In genomic region chr14:103033271-103033823, GRCm38 (mm10) we compare ENCODE assay signal across 8 mouse cellular contexts. TPM values are rescaled to one million over a fixed set of nuclear protein-coding genes. Genes with fewer than 3 reads are reported as not detected.
DNase-seq lines count a peak whose midpoint lies in the region; ATAC-seq lines count a peak whose summit lies in the region.

No protein-coding gene starts in this region.

- ATAC-seq in heart, embryonic 15.5 days (replicated peaks; ENCODE audit: insufficient number of reproducible peaks, insufficient read depth, low FRiP score, low read depth): peak; percentile 60
- ATAC-seq in liver, embryonic 15.5 days (ENCODE audit: insufficient read depth): peak; percentile 22; the same call in 1 of the 2 replicates

- DNase-seq in urinary bladder, postnatal 25 days (ENCODE audit: low spot score): peak; percentile 3
- no peak for DNase-seq in urinary bladder, postnatal 4 days (ENCODE audit: low spot score in 2 of 2)
- DNase-seq in spleen, postnatal 4 days (ENCODE audit: low spot score in 2 of 2): peak; percentile 21 to 66
- no peak for DNase-seq in cerebellum, adult 8-10 months
- no peak for DNase-seq in layer of hippocampus, postnatal 10 days (ENCODE audit: low spot score in 2 of 2)
- no peak for DNase-seq in ovary, adult 18-20 months (ENCODE audit: low spot score)

- no peaks in the 10 kb centered on the region for H3K36me3 ChIP-seq in heart, embryonic 15.5 days
- no peaks in the 10 kb centered on the region for H3K36me3 ChIP-seq in liver, embryonic 15.5 days (replicated peaks)

- H3K27me3 ChIP-seq in heart, embryonic 15.5 days: no peaks in the 10 kb centered on the region
- no peaks in the 10 kb centered on the region for H3K27me3 ChIP-seq in liver, embryonic 15.5 days

- WGBS in heart, embryonic 15.5 days: 48% methylated on average over 10 of the region's 10 CpGs
- 34% methylated on average over 10 of the region's 10 CpGs for WGBS in liver, embryonic 15.5 days (ENCODE audit: insufficient replicate concordance)

- no peaks in the 10 kb centered on the region for H3K9me3 ChIP-seq in heart, embryonic 15.5 days (replicated peaks)
- no peaks in the 10 kb centered on the region for H3K9me3 ChIP-seq in liver, embryonic 15.5 days (replicated peaks)

- no peak overlapping the region for H3K4me3 ChIP-seq in heart, embryonic 15.5 days
- no peak overlapping the region for H3K4me3 ChIP-seq in liver, embryonic 15.5 days (replicated peaks)

- H3K27ac ChIP-seq in heart, embryonic 15.5 days: peak overlapping the region; percentile 56
- H3K27ac ChIP-seq in liver, embryonic 15.5 days (replicated peaks): no peak overlapping the region

- H3K4me1 ChIP-seq in heart, embryonic 15.5 days (replicated peaks): no peaks in the 10 kb centered on the region
- H3K4me1 ChIP-seq in liver, embryonic 15.5 days (replicated peaks): no peaks in the 10 kb centered on the region

- H3K9ac ChIP-seq in heart, embryonic 15.5 days: no peak overlapping the region
- no peak overlapping the region for H3K9ac ChIP-seq in liver, embryonic 15.5 days

- H3K4me2 ChIP-seq in heart, embryonic 15.5 days: no peak overlapping the region
- peak overlapping the region; percentile 29; the same call in 1 of the 2 replicates for H3K4me2 ChIP-seq in liver, embryonic 15.5 days

RNA-seq across cellular contexts. Expression of gene Acod1, which starts 13.4 kb away (rescaled TPM):
- 0.06 TPM in 1 of 2 replicates, not detected in the other for polyA plus RNA-seq in heart, embryonic 15.5 days (2015; fragmentation: Nextera tagmentation; extraction: Ambion mirVana)
- 0.03 and 0.06 TPM in 2 replicates for polyA plus RNA-seq in liver, embryonic 15.5 days (2015; fragmentation: Nextera tagmentation; extraction: Ambion mirVana)
- total RNA-seq in layer of hippocampus, postnatal 10 days (2021): not detected

RNA-seq across cellular contexts. Expression of gene Cln5, which starts 36.7 kb away (rescaled TPM):
- polyA plus RNA-seq in heart, embryonic 15.5 days (2015; fragmentation: Nextera tagmentation; extraction: Ambion mirVana): 23.6 and 26.1 TPM in 2 replicates
- polyA plus RNA-seq in liver, embryonic 15.5 days (2015; fragmentation: Nextera tagmentation; extraction: Ambion mirVana): 18.0 and 18.1 TPM in 2 replicates
- total RNA-seq in layer of hippocampus, postnatal 10 days (2021): 1 to 10 TPM; 6.5 to 6.9 TPM

RNA-seq across cellular contexts. Expression of gene Kctd12, which starts 50.9 kb away (rescaled TPM):
- 6.5 and 6.7 TPM in 2 replicates for polyA plus RNA-seq in heart, embryonic 15.5 days (2015; fragmentation: Nextera tagmentation; extraction: Ambion mirVana)
- polyA plus RNA-seq in liver, embryonic 15.5 days (2015; fragmentation: Nextera tagmentation; extraction: Ambion mirVana): 2.2 and 2.5 TPM in 2 replicates
- 100 to 1,000 TPM in 1 of 2 experiments, 10 to 100 TPM in 1; 90.5 to 105 TPM for total RNA-seq in layer of hippocampus, postnatal 10 days (2021)

Comparison
In these comparisons a context has a peak if more than half of its experiments do, and no peak if none do; other contexts are left out.
1. DNase-seq: peak in urinary bladder, postnatal 25 days (single experiment) and spleen, postnatal 4 days (2 of 2); none in urinary bladder, postnatal 4 days (0 of 2), cerebellum, adult 8-10 months (single experiment), layer of hippocampus, postnatal 10 days (0 of 2) and ovary, adult 18-20 months (single experiment).